Mouse (Mus musculus): ENCODE measurements around the gene Crabp2.

Crabp2 gene

DNA sequence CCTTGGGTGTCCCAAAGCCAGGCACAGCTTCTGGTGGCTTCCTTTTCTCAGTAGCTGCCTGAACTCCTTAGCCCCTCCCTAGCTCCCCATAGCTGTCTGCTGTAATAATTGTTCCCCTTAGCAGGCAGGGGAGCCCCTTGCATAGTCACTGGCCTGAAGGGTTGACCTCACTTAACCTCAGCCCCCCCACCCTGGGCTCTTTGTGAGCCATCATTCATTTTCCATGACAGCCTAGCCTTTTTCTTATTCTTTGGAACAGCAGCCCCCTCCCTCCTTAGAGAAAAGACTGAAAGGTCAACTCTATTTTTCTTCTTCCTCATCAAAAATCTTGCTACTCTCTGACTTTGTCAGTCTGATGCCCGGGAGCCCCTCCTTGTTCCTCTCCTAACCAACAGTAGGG is 10.5 kb downstream of the Crabp2 start:
- DNase-seq (ENCODE audit: low read depth), result no peak

DNA sequence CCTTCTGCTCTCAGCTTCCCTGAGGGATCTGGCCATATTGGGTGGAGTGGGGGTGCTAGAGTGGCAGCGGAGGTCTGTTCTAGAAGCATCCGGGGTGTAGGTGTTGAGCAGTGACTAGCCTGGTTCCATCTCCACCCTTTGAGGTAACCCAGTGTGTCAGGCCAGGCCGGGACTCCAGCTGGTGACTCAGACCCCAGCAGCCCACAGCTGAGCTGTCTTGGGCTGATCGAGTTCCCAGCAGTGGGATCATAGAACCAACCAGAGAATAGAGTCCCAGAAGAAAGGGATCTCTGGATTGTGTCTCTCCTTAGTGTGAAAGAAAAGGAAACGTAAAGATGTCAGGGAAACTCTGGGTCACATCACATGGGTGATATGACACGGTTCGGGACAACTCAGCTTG is 10.9 kb downstream of the Crabp2 start:
- no peak for DNase-seq (ENCODE audit: low read depth)

DNA sequence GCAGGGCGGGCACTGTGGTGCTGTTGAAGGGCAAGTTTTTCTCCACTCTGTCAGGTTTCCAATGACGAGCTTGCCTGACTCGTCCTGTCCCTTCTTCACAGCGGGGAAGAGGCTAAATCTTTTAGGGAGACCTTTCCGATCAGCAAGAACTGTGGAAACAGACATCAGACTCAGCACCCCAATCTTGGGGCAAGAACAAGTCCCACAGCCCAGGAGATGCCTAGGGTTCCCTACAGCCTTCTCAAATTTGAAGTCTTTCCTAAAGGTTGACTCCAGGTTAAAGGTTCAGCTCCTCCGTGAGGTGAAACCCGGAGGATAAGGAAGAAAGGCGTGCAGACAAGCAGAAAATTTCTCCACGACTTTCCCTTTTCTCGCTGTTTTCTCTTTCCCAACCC is 11.7 kb downstream of the Crabp2 start:
- no peak for DNase-seq (ENCODE audit: low read depth)

DNA sequence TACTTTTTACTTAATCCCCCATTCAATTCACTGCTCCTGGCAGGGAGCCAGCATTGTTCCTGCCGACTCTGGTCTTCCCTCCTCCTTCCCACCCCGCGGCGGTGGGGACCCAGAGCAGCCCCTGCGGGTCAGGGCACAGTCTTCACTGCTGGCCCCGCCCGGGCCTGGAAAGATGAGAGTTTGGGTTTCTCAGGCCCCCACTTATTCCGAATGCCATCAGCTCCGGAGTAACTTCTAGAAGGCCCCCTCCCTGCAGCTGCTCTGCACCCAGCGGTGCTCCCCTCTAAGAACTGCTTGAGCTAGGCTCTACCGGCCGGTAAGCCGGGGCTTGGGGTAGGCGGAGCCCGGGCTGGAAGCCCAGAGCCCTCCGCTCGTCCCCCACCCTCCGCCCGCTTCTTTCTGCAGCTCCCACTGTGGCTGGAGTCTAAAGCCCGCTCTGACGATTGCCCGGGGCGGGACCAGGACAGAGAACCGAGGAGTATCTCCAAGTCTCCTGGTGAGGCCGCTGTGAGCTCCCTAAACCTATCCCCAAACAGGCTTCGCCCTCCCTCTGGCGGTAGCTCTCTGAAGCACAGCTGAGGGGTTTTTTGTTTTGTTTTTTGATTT is 12.2 kb downstream of the Crabp2 start:
- peak; percentile 80 for DNase-seq (ENCODE audit: low read depth)

DNA sequence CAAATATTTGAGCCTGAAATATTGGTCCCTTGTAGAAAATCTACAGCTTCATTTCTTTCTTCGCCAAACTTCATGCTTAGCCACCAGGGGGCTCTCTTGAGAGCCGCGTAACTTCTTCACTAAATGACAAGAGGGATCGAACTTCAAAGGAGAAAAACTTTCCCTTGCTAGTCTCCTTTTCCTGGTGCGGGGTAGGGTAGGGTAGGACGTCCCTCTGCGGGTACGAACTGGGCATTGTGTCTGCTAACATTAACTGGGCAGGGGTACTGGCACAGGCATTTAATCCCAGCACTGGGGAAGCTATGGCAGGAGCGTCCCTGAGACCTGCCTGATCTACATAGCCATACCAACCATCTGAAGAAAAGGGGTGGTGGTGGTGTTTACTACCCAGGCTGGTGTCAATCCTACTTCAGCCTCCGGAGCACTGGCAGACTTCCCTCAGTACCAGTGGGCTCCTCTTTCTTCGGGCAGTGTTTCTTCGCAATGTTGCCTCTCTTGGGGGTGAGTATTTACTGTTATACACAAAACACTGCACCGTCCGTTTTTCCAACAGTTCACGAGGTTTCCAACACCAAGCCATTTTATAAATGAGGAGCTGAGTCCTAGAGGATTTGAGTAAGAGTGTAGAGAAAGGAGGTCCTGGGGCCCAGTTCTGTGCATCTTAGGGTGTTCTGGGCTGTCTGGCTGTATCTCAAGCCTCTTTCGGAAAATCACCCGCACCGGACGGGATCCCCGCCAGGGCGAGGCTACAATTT is 21.9 kb downstream of the Crabp2 start:
- peak; percentile 85 for DNase-seq (ENCODE audit: low read depth)

DNA sequence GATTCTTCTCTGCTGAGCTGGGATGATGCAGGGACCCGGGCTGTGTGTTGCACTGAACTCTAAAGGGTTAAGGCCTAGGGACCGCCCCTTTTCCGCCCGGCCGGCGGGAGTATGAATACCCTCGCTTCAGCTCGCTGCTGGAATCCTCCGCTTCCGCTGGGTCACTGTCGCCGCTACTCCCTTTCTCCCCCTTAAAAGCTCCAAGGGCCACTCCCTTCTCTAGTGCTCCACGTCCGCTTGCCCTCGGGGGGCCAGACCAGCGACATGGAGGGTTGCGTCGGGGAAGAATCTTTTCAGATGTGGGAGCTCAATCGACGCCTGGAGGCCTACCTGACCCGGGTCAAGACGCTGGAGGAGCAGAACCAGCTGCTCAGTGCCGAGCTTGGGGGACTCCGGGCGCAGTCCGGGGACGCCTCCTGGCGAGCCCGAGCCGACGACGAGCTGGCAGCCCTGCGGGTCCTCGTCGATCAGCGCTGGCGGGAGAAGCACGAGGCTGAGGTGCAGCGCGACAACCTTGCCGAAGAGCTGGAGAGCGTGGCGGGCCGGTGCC is 22.5 kb downstream of the Crabp2 start, which contains the start of gene Nes:
TSS of gene Nes (plus strand) at position 140 of the 550 bp plus-strand sequence.
- peak; percentile 45 for DNase-seq (ENCODE audit: low read depth)

DNA sequence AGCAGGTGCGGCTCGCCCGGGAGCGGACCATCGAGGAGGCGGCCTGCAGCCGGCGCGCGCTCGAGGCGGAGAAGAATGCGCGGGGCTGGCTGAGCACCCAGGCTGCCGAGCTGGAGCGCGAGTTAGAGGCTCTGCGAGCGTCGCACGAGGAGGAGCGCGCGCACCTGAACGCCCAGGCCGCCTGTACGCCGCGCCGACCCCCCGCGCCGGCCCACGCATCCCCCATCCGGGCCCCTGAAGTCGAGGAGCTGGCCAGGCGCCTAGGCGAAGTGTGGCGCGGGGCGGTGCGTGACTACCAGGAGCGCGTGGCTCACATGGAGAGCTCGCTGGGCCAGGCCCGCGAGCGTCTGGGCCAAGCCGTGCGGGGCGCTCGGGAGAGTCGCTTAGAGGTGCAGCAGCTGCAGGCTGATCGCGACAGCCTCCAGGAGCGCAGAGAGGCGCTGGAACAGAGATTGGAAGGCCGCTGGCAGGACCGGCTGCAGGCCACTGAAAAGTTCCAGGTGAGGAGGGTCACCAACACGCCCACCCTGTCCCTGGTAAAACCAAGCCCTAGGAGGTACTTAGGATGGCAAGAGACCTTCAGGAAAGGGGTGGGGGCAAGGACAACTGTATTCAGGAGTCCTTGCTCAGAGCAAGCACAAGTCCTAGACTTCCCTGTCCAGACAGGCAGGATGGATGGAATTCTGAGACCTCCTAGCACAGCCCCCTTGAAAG is 23.2 kb downstream of the Crabp2 start:
- no peak for DNase-seq (ENCODE audit: low read depth)

DNA sequence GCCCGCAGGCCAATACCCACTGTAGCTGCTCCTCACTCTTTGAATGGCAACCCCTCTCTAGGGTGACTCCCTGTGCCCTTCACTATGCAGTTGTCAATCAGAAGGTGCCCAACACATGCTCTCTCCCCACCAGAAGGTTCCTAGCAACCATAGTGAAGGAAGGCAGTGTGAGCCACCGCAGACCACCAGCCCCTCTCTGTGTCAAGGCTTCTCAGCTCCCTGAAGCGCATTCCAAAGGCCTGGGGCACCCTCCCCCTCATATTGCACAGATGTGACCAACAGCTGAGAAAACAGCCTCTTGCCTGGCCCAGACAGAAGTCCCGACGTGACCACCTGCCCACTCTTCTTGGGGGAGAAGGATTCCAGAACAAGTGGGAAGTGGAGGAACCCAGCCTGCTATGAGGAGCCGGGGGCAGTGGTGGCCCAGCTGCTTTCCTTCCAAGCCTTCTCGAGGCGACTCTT is 23.8 kb downstream of the Crabp2 start:
- no peak for DNase-seq (ENCODE audit: low read depth)

DNA sequence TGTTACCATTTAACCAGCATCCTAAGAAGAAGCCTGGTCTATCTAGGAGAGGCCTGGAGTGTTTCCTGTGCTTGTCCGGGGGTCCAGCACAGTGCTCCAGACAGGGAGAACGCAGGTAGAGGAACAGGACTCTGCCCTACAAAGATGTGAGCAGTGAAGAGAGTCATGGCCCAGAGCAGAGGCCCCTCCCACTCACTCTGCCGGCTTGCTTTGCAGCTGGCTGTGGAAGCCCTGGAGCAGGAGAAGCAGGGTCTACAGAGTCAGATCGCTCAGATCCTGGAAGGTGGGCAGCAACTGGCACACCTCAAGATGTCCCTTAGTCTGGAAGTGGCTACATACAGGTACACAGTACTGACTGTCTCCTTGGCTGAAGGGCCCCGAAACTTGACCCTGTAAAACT is 24.3 kb downstream of the Crabp2 start:
- no peak for DNase-seq (ENCODE audit: low read depth)

DNA sequence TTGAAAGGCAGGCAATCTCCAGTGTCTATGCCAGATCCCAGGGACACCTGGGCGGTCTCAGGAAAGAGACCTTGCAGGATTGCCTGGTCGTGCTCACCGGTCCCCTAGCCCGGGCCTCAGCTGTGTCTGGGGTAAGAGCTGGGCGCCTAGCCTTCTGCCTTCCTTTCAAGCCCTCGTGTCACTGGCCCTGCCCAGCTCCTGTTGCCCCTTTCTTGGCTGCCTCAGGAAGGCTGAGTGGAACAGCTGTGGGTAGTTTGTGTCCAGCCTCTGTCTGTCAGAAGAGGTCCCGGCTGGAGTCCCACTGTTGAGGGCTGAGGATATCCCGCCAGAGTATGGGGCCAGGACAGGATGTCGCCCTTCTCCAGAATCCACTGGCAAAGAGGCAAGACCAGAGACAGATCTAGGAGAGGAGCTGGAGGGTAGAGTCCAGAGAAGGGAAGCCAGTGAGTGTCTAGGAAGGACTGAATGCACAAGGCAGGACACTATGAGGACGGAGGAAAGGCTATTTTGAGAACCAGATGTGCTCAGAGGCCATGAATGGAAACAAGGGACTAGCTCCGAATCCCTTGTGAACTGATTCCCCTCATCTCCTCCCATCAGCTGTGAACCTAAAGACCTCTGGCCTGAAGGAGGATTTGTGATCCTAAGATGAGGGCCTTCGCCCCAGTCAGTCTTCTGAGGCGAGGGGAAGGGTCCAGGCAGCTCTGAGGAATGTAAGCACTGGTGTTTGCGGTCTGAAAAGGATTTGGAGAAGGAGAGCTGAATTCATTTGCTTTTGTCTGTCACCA is 25.3 kb downstream of the Crabp2 start:
- DNase-seq (ENCODE audit: low read depth), result no peak

DNA sequence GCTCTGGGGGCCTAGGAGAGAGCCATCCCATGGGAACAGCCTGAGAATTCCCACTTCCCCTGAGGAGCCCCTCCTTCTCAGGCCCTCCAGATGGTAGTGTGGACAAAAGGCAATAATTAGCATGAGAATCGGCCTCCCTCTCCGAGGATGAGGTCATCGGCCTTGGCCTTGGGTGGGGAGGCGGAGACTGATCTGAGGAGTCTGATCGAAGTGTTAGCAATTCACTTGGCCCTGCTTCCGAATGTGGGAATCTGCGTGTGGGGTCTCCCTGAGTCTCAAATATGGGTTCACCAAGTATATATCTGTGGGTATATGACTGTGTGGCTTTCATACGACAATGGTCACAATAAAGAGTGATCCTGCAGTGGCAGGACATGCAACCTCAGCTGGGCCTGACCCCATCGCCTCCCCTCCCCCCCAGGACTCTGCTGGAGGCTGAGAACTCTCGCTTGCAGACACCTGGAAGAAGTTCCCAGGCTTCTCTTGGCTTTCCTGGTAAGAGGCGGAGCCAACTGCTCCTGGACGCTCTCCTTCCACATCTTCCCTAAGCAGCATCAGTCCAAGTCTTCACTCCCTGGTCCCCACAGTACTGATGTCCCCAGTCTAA is 26.0 kb downstream of the Crabp2 start:
- no peak for DNase-seq (ENCODE audit: low read depth)

DNA sequence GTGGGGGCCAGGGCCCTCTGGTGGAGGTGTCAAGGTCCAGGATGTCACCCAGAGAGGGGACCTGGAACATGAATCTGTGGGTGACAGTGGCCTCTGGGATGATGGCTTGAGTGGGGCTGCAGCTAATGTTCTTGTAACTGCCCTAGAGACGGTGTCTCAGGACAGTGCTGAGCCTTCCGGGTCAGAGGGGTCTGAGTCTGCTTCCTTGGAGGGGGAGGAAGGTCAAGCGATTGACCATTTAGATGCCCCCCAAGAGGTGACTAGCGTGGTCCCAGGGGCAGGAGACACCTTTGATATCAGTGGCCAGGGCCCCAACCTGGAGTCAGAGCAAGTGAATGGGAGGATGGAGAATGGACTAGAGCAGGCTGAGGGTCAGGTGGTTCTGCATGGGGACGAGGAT is 31.0 kb downstream of the Crabp2 start:
- DNase-seq (ENCODE audit: low read depth), result no peak

DNA sequence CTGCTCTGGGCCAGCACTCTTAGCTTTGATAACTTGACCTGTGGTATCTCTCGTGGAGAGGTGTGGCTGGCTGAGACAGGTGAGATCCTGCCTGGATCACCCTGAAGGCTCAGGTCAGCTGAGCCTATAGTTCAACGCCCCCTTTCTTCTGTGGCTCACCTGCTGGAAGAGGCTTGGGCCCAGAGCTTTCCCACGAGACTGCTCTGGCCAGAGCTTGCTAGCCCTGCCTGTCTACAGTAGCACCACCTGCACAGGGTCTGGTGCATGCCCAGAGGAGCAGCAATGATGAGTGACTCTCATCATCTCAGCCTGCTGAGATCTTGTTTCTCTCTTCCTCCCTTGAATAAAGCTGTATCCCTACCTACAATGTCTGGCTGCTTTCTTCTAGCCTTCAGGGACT is 31.6 kb downstream of the Crabp2 start:
- no peak for DNase-seq (ENCODE audit: low read depth)

DNA sequence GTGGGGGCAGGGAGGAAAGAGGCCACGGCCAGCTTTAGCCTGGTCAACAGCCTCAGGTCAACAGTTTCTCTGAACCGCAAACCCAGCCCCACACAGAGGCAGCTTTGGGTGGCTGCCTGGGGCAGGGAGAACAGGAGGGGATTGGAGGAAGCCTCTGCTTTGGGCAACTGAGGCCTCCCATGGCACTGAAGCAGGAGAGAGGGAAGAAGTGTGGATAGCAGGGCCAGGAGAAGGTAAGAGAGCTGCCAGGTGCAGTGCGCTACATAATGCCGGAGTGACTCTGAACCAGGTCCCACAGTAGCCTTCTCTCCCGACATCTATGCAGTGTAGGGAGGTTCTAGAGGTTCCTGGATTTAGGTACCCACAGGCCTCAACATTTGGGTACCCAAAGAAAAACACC is 32.3 kb downstream of the Crabp2 start:
- DNase-seq (ENCODE audit: low read depth), result no peak

DNA sequence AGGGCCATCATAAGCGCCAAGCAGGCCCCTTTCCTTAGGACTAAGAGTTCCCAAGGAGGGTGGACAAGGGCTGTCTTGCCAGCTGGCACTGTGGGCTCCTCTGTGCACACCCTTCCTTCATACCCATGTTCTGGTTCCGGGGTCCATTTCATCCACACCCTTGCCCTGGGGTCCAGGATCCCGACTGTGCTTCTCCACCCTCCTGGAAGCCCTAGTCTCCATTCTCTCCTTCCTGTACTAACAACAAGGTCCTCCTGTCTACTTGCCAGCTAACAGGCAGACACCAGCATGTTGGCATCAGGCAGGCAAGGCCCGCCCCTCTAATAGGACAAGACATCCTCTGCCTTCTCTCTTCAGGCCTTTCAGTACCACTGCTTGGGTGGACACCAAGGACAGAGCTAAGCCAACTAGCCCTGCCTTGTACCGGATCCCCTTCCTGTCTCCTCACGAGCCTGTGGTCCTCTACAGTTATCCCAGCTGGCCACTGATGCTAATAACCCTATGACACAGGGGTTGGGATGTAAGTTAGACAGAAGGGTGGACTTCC is 32.8 kb downstream of the Crabp2 start:
- no peak for DNase-seq (ENCODE audit: low read depth)

DNA sequence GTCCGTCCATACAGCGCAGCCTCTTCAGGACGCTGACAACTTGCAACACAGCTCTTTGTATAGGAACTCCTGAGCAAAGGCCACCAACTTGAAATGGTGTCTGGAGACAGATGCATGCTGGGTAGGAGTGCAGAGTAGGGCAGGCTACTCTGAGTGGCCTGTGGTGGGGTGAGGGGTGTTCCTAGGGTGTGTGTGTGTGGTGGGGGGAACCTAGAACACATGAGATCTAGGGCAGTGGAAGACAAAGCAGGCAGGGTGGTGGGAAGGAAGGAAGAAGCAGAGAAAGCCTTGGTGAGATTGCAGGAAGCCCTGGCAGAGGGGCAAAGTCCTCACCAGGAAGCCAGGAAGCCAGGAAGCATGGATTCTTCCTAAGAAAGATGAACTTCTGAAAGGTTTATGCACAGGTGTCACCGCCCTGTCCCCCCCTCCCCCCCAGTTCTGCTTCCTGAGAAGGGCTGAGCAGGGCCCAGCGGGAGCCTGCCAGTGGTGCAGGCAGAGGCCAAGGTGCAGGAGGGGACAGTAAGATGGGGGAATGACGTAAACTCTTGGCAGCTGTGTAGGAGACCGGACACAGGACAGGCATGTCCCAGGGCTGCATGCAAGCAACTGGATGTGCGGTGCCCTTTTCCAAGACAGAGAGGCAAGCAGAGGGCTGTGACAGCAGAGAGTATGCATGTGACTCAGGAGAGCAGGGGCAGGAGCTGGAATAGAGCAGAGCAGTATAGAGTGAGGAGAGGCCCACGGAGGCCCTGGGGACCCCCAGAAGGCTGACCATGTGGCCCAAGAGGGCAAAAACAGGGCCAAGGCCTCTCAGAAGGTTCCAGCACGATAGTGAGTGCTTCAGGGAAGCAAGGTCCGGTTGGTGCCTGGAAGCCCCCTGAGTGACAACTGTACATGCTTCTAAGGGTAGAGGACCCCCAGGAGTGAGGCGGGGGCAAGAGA is 33.7 kb downstream of the Crabp2 start:
- no peak for DNase-seq (ENCODE audit: low read depth)

DNA sequence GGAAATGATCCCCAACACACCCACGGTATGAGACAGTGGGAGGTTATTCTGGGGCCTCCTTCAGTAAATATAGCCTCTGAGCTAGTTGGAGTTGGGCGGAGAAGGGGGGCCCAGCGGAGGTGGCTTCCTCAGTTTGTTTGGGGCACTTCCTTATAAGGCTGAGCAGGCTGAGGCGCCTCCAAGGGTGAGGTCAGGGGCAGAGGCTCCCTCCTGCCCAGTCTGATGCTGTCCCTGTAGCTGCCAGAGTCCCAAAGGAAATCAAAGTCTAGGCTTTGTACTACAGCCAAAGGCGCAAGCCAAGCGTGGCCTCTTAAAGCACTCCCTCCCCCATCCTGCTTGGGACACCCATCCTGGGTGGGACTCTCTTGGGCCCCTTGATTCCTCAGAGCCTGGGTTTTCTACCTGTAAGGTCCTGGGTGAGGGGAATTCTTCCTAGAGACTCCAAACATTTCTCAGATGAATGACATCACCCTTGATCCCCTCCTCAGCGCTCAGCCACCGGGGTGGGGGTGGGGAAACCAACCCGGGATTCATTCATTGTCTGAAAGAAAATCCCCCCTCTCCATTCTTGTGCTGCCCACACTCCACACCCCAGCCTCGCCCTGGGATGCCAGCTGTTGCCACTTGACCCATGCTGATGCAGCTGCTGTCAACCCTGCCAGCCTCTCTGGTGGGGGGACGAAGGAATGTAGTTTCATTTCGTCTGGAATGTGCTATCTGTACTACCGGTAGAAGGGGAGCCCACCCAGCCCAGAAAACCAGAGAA is 34.6 kb downstream of the Crabp2 start:
- DNase-seq (ENCODE audit: low read depth), result no peak

DNA sequence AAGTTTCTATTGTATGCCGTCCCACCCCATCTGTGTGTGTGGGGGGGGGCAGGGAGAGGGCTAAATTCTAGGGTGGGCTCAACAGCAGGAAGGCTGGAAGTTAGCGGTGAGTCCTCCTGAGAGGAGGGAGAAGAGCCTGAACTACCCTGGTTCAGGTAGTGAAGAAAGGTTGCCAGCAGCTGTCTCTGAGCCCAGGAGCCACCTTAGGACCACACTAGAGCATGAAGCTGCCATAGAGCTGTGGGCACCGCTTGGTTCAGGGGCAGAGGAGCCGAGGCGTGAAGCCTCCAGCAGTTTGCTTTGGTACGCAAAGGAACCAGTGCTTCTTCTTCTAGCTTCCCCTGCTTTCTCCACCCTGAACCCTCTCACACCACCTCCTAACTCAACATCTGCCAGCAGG is 35.2 kb downstream of the Crabp2 start:
- DNase-seq (ENCODE audit: low read depth), result no peak

DNA sequence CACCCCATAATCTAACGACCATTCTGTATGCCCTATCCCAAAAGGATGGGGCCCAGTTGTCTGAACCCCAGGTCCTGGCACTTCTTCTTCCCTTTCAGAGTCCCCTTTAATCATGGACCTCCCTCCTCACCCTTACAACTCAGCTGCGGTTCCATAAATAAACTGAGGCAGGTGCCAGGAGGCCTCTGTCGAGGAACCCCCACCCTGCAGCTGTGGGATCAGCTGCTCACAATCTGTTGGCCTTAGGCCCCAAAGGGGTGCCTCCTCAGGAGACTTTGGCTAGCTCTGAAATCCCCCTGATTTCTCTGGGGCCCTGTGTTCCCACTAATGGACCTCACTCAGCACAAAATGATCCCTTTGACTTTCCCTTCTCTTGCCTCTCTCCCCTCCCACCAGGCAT is 35.6 kb downstream of the Crabp2 start:
- DNase-seq (ENCODE audit: low read depth), result no peak

Measured in naive thymus-derived CD4-positive, alpha-beta T cell, adult 2 months (primary cell).